Comparison of ENCODE assay signal across 14 mouse cellular contexts in genomic region chr17:50684960-50685645, GRCm38 (mm10).
A peak's percentile ranks its signal among the peaks of the same experiment; 100 is the strongest.
DNase-seq lines count a peak whose midpoint lies in the region; ATAC-seq and TF ChIP-seq lines count a peak whose summit lies in the region.
"Had no signal": no experiment of that assay in that cellular context is flagged by ENCODE, and none has a peak within 500 bp of the region (broad histone marks: within the 10 kb centered on the region; RNA-seq: fewer than 3 reads in every experiment).

No protein-coding gene starts in this region.

- 36% methylated on average over 7 of the region's 7 CpGs for WGBS in kidney, embryonic 16.5 days
- WGBS in intestine, embryonic 15.5 days = 54% methylated on average over 7 of the region's 7 CpGs
- 64% methylated on average over 7 of the region's 7 CpGs for WGBS in liver, postnatal 0 days (ENCODE audit: insufficient replicate concordance)

- no peak for TF ChIP-seq EP300 in liver, postnatal 0 days (IDR thresholded peaks at IDR 0.05; ENCODE audit: low read depth)

- no peaks in the 10 kb centered on the region for H3K9me3 ChIP-seq in kidney, embryonic 16.5 days (ENCODE audit: low read length)
- H3K9me3 ChIP-seq in intestine, embryonic 15.5 days = no peaks in the 10 kb centered on the region
- H3K9me3 ChIP-seq in liver, postnatal 0 days (ENCODE audit: low read length) = no peaks in the 10 kb centered on the region
- H3K9me3 ChIP-seq: megakaryocyte, embryonic 14.5 days had no signal

- no peaks in the 10 kb centered on the region for H3K27me3 ChIP-seq in kidney, embryonic 16.5 days (ENCODE audit: insufficient read depth, low read length)
- H3K27me3 ChIP-seq in intestine, embryonic 15.5 days (replicated peaks) = no peaks in the 10 kb centered on the region
- no peaks in the 10 kb centered on the region for H3K27me3 ChIP-seq in liver, postnatal 0 days (ENCODE audit: insufficient read depth, low read length)
- H3K27me3 ChIP-seq: megakaryocyte, embryonic 14.5 days had no signal

- peak; percentile 59; the same call in 1 of the 2 replicates for ATAC-seq in kidney, embryonic 16.5 days (ENCODE audit: low FRiP score, low TSS enrichment)
- peak; percentile 97 for ATAC-seq in intestine, embryonic 15.5 days
- peak; percentile 86 for ATAC-seq in liver, postnatal 0 days

- H3K4me1 ChIP-seq in kidney, embryonic 16.5 days (ENCODE audit: insufficient read depth, low read length) = peaks cover 6% of the 10 kb centered on the region; the same call in 1 of the 2 replicates
- H3K4me1 ChIP-seq in intestine, embryonic 15.5 days (replicated peaks) = no peaks in the 10 kb centered on the region
- no peaks in the 10 kb centered on the region for H3K4me1 ChIP-seq in liver, postnatal 0 days (ENCODE audit: insufficient read depth)
- H3K4me1 ChIP-seq: megakaryocyte, embryonic 14.5 days had no signal

- TF ChIP-seq CTCF in liver, postnatal 0 days (IDR thresholded peaks at IDR 0.05; ENCODE audit: low read depth) = no peak

- 0 out of 2 replicates have a peak overlapping the region, but pooled peaks have one; percentile 4 for H3K27ac ChIP-seq in kidney, embryonic 16.5 days (ENCODE audit: low read length)
- H3K27ac ChIP-seq in intestine, embryonic 15.5 days = 0 out of 2 replicates have a peak overlapping the region, but pooled peaks have one; percentile 17
- no peak overlapping the region for H3K27ac ChIP-seq in liver, postnatal 0 days (ENCODE audit: low read depth)

- H3K9ac ChIP-seq in kidney, embryonic 16.5 days (replicated peaks; ENCODE audit: low read length) = no peak overlapping the region
- H3K9ac ChIP-seq in intestine, embryonic 15.5 days = no peak overlapping the region
- no peak overlapping the region for H3K9ac ChIP-seq in liver, postnatal 0 days (replicated peaks)
- H3K9ac ChIP-seq: lung, embryonic 14.5 days had no signal

- H3K4me2 ChIP-seq in kidney, embryonic 16.5 days (replicated peaks; ENCODE audit: low read depth, low read length) = no peak overlapping the region
- peak overlapping the region; percentile 39; the same call in 1 of the 2 replicates for H3K4me2 ChIP-seq in intestine, embryonic 15.5 days (replicated peaks)
- no peak overlapping the region for H3K4me2 ChIP-seq in liver, postnatal 0 days (ENCODE audit: low read depth, low read length)
- H3K4me2 ChIP-seq: lung, embryonic 14.5 days had no signal

- no peaks in the 10 kb centered on the region for H3K36me3 ChIP-seq in kidney, embryonic 16.5 days (ENCODE audit: insufficient read depth, low read length)
- no peaks in the 10 kb centered on the region for H3K36me3 ChIP-seq in intestine, embryonic 15.5 days
- no peaks in the 10 kb centered on the region; the same call in none of the 2 replicates for H3K36me3 ChIP-seq in liver, postnatal 0 days (replicated peaks; ENCODE audit: insufficient read depth, low read length)
- H3K36me3 ChIP-seq: G1E had no signal

- no peak overlapping the region for H3K4me3 ChIP-seq in kidney, embryonic 16.5 days (ENCODE audit: low read length)
- H3K4me3 ChIP-seq in intestine, embryonic 15.5 days (replicated peaks) = no peak overlapping the region
- H3K4me3 ChIP-seq in liver, postnatal 0 days (ENCODE audit: low read depth, low read length) = no peak overlapping the region
- H3K4me3 ChIP-seq: megakaryocyte, embryonic 14.5 days; myocyte had no signal

- DNase-seq in embryo, embryonic 10.5 days (ENCODE audit: low spot score) = peak; percentile 8
- no peak for DNase-seq in embryo, embryonic 9.5 days (ENCODE audit: extremely low spot score)
- no peak for DNase-seq in kidney, adult 8-10 months
- peak; percentile 18 for DNase-seq in liver, postnatal 0 days
- DNase-seq in ovary, adult 18-20 months (ENCODE audit: low spot score) = no peak
- DNase-seq in spleen, postnatal 10 days (ENCODE audit: low spot score in 2 of 2) = no peak
- DNase-seq: cerebellum, adult 2 months; lung, embryonic 14.5 days; thymus, adult 18-20 months had no signal

Comparison
In these comparisons a context has a peak if more than half of its experiments do, and no peak if none do; other contexts are left out.
1. DNase-seq: peak in embryo, embryonic 10.5 days (single experiment) and liver, postnatal 0 days (single experiment); none in embryo, embryonic 9.5 days (single experiment), kidney, adult 8-10 months (0 of 2), ovary, adult 18-20 months (single experiment) and spleen, postnatal 10 days (0 of 2).
2. Peak in every context shown above with its lines, with median percentiles within 50 percentile points of each other: ATAC-seq.